Mouse (Mus musculus) left cerebral cortex, adult 11 months (tissue): ENCODE results near the gene Ripor3.

Experiments
- DNase-seq: peaks from one replicate; pipeline ENCODE4 v3.0.0; 2022; ENCODE audit warnings: low spot score

Ripor3 gene

DNA sequence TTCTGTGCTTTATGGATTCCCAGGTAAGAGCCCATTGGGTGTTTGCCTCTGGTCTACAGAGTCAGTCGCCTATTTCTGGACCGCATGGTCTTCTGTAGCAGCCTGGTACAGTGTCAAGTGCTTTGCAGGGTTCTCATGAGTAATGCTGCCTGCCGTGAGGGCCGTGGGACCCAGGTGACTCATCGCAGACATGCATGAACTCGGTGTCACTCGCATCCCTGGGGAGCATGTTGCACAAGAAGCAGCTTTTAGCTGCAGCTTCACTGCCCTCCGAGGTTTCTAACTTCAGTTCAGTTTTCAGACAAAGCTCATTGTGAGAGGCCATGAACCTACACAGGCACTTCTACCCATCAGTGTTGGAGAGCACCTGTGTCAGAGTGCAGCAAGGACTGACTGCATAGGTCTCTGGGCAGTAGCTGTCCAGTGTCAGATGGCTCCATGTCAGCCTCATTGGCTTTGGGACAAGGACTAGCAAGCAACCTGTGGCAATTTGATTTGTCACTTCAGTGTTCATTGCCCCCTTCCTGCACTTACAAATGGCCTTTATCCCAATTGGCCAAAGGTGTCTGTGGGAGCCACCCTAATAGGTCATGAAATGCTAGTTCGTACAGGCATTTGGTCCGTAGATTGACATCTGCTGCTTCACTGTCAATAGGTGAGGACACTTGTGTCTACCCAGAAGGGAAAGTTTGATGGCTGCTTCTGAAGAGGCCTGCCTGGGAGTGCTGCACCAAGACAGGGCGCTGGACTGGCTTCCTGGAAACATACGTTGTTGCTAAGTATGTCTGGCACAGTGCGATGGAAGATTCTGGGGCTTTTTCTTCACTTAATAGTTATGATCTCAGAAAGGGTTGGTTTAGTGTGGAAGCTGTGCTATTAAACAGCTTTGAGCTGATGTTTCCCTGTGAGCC, 58.9 kb downstream of the Ripor3 start:
- no peak for DNase-seq

- DNase-seq = no peak
These were observed 59.7 kb downstream of the Ripor3 start for GRCm38 (mm10) chr2:167950681-167951080.

DNA sequence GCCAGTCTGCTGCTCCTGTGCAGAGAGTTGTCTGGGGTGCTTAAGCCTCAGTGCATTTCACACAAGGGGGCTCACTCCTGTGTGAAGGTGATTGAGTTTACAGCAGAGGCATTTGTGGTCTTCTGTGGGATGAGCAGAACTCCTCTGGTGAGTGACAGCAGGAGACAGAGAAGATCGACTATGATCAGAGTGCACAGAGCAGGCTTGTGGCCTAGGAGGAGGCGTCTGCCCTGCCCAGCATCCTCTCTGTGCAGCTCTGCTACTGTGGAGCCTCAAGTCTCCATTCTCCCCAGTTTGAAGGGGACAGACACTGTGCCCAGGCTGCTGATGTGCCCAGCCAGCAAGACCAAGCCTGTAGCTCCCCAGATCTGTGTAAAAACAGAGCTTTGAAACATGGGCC, 60.6 kb downstream of the Ripor3 start:
- no peak for DNase-seq

DNA sequence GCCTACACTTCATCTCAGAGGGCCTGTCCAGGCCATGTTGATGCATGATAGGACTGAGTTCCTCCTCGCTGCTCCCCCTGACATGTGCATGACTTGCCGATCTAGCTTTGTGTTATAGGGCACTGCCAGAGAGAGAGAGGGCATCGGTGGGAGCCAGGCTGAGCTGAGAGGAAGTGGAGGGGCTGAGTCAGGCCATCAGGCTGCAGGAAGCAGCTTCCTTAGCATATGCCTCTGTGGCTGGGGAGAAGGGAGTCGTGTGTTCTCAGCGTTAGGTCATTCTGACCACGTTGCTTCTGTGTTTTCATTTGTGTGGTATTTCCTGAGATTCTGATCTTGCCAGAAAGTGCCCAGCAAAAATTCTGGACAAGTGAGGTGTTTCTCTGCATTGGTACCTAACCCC, 61.2 kb downstream of the Ripor3 start:
- DNase-seq = no peak

DNA sequence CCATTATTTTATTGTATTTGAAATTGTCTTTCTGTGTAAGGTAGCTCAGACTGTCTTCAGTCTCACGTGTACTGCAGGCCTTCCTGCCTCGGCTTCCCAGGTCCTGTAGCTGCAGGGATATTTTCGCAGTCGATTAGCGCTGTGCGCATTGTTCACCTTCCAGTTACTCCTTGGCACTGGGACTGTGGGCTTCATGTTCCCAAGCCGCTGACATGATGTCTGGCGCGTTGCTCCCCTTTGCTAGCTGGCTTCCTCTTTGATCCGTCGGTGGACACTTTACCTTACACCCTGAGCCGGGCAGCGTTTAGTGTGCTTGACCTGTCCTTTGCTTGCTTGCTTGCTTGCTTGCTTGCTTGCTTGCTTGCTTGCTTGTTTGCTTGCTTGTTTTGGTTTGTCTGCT, 61.9 kb downstream of the Ripor3 start:
- no peak for DNase-seq

DNA sequence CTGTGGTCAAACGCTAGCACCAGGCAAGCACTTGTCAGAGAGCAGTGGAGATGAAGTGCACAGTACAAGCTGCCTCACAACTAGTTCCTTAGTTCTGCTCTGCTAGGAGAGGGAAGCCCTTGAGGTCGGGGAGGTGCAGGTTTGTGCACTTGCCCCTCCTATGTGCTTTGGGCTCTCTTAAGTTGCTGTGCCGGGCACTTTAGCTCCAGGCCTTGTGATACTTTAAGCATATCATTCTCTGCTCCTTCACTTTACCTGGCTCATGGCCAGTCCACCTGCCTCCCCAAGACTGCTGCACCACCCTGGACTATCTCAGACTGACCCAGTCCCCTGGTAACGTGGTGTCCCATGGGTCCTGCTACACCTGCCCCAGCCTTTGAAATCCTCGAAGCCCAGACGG, 62.4 kb downstream of the Ripor3 start:
- DNase-seq = no peak

DNA sequence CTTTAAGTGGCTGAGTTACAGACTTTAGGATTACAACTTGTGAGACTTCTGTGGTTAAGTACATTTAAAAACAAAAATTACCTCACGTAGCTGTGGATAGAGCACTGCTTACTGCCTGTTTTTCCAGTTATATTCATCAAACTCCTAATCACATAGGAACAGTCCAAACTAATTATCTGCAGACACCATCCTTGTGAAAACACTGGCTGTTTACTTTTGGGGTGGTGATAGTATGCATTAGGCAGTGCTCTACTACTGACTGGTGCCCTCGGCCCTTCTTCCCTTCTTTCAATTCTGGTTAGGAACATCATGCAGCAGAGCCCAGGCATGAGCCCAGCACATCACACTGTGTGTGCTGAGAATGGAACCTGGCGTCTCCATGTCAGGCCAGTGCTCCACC, 63.2 kb downstream of the Ripor3 start:
- no peak for DNase-seq

GRCm38 (mm10) chr2:167945451-167945850, 65.0 kb downstream of the Ripor3 start:
- no peak for DNase-seq

DNA sequence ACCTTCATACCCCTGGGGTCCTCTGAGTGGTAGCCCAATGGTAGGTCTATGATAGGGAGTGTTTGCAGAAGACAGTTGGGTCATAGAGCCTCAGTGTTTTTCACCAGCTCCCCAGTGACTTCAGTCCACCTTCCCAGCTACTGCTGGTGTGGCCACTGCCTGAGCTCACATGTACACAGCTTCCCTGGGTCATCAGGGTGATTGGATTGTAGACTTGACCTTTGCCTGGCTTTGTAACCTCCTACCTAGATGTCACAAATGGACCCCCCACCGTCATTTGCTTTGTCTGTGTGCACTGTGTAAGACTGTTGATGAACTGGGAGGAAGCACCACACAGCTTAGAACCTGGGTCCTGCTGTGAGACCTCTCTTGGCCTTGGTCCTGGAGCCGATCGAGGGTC, 66.2 kb downstream of the Ripor3 start:
- no peak for DNase-seq

GRCm38 (mm10) chr2:167942926-167943633, 67.3 kb downstream of the Ripor3 start:
- no peak for DNase-seq

DNA sequence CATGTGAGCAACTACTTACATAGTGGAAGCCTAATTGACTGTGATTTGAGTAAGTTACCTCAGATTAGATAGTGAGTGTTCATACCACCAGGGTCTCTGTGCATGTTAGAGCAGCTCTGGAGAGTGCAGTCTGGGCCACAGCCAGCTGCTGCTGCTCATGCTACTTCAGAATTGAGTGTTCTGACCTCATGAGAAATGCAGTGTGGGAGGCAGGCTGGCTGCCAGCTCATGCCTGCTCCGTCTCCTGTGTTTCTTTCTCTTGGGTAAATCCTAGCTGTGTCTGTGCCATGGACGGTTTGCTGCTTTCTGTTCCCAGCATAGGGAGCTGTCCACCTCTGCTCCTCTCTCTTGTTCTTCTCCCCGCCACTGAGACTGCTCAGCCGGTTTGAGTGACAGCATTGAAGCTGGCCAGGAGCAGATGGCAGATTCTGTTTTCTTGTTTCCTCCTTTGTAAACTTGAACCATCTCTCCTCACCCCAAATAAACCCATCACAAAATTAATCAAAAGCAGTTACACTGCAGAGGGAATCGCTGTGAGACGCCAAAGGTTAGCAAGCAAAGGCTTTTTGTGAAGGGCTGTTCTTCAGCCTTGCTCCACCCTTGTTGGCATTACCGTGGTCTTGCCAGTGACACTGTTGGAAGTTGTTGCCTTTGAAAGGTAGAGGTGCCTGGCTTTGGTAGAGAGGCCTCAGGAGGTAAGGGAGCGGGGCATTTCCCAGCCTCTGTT, 68.1 kb downstream of the Ripor3 start:
- peak; percentile 64 for DNase-seq

GRCm38 (mm10) chr2:167941745-167942176, 68.7 kb downstream of the Ripor3 start:
- no peak for DNase-seq

DNA sequence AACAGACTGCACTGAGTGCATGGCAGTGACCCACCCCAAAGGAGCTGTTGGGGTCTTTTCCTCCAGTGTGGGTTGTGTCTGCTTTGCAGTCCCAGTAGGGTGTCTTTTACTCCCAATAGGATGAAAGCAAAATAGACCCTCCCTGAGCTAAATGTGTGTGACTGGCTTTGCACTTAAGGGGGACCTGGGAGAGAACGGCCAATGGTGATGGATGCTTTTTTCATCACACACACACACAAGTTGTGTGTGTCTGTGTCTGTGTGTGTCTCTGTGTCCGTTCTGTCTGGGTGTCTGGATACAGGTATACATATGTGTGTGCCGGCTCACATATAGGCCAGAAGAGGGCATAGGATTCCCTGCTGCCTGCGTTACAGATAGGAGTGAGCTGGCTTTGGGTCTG, 69.1 kb downstream of the Ripor3 start:
- DNase-seq = no peak

DNA sequence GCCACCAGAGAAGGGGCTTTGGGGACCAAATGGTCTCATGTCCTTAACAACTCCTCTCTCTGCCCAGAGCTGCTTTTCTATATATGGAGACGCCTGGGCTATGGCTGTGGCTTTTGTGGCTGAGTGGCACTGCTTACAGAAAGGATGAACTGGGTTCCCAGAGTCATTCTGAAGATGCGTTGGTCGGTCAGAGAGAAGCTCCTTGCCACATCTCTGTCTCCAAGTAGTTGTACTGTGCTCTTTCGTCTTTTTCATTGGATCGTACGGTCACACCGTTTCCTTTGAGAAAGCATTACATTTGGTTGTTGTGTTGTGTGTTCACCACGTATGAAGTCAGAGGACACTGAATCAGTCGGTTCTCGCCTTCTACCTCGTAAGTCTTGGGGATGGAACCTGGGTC, 69.8 kb downstream of the Ripor3 start:
- no peak for DNase-seq

DNA sequence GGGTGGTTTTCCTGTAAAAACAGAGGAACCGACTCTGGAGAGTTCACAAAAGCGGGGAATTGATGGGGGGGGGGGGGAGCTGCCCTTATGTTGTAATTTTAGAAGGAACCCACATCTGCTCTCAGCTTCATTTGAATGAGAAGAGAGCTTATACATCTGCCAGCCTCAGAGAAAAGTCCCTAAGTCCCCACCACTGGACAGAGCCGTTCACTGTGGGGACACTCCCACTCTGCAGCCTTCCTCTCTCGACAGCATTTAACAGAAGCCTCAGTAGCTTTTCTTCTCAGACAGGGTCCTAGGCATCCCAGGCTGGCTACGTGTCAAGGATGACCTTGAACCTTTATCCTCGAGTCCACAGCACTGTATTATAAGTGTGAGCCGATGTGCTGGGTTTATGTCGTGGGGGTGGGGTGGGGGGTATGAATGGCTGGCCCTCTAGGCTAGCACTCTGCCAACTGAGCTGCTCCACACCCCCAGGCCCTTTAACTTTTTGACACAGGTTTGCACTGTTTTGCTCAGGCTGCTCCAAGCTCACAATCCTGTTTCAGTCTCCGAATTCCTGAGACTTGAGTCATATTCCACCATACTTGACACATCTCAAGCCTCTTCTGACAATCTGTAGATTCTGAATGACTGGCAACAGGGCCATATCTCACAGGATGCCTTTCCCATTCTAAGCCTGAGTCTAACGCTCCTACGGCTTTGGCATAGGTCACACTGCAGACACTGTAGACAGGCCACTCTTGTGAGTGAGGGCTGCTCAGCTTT, 70.6 kb downstream of the Ripor3 start:
- DNase-seq = no peak

DNA sequence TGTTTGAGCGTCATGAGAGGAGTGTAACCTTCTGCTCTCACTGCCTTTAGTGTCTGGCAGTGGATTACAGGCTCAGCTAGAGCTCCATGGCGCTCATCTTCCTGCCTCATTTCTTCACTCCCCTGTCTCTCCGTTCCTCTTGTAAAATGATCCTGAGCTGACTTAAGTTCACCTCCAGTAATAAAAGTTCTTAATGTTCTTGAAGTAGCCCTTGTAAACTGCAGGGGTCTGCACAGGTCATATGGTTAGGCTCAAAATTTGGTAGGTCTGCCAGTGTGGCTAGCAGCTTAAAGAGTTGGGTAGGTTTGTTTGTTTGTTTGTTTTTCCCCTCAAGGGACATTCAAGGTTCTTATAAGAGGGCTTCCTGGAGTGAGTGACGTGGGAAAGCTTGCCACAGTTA, 71.2 kb downstream of the Ripor3 start:
- DNase-seq = no peak

DNA sequence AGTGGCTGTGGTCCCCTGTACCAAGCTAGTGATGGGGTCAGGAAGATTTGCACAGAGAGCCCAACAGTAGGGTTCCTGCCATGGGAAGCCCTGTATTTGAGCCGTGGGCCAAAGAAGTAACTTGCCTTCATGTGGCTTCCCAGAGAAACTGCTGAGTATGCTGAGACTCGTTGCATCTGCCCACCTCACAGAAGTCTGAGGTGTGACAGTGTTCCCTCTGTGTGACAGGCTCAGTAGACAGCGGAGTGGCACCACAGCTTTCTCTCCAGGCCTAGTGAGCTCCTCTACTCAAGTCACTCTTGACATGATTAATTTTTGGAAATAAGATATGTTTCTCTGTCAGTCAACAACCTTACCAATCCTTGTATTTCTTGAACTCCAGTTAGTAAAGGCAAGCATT, 71.6 kb downstream of the Ripor3 start:
- no peak for DNase-seq

DNA sequence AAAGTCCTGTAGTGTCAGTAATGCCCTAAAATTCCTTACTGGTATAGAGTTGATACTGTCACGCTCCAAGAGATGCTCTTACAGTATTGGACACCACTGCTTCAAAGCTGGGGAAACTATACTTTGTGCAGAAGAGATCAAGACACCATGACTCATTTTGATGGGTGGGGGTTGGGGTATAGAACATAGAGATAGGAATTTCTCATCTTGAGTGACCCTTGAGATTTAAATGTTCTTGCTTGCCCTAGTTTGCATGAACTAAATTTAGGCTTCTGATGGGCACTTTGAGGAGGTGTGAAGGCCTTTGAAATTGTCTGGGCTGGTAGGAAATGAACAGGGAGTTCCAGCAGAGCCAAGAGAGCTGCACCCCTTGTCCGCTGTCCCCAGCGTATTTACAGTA, 74.5 kb downstream of the Ripor3 start:
- DNase-seq = no peak

DNA sequence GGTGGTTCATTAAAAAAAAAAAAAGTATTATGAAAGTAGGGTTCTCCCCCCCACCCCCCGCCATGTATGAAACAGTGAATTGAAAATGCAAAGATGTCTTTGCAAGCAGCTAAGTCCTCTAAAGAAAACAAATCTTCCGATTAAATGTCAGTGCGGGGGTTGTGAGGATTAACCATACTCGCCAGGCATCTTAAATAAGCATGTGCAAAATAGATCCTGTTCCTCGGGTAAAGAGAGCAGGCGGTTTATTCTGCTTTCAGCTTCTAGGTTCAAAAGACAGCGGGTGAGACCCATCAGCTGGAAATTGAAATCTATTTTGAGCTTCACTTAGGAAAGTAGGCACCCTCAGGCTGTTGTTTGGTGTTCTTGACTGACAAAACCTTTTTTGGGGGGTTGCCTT, 77.0 kb downstream of the Ripor3 start:
- DNase-seq = no peak

GRCm38 (mm10) chr2:167932727-167933231, 77.6 kb downstream of the Ripor3 start:
- DNase-seq = no peak

GRCm38 (mm10) chr2:167931985-167932726, 78.3 kb downstream of the Ripor3 start, which contains the start of gene Ptpn1:
Gene Ptpn1, plus strand, starts transcription at chr2:167932057.
- peak; percentile 94 for DNase-seq
